Mouse (Mus musculus): ENCODE data around the gene Rbfox3. TPM values are rescaled to one million over a fixed set of nuclear protein-coding genes. Genes with fewer than 3 reads are reported as not detected.

Rbfox3 gene
- polyA plus RNA-seq, 1 experiment from 2014 or later, result 0.69 TPM

DNA sequence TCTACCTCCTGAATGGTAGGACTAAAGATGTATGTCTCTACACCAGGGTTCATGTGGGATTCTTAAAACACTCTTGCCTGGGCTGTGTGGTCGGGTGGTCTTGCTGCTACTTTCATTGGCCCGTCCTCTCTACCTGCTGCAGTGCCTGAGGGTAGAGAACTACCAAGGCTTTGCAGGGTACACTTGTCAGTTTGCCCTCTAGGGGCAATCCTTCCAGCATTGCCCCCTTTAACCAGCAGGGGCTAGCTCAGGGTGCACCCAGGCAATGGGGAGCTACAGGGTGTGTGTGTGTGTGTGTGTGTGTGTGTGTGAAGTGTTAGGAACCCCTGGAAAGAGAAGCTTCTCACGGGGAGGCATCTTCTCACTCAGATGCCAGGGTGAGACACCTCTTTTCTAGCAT is 173.6 kb downstream of the Rbfox3 start:
- H3K4me3 ChIP-seq (ENCODE audit: low read depth, low read length), result no peak overlapping the region
- H3K4me1 ChIP-seq (ENCODE audit: control insufficient read depth, insufficient read depth, low read length), result no peaks in the 10 kb centered on the region
- no peak overlapping the region for H3K27ac ChIP-seq (ENCODE audit: low read depth, low read length)
- no peak; the same call in 1 of the 2 replicates for ATAC-seq (replicated peaks; ENCODE audit: insufficient number of reproducible peaks, low FRiP score, low TSS enrichment)
- no peak overlapping the region for H3K9ac ChIP-seq (ENCODE audit: low read depth, low read length)
- no peak overlapping the region for H3K4me2 ChIP-seq
- peaks cover 16% of the 10 kb centered on the region for H3K27me3 ChIP-seq (ENCODE audit: control insufficient read depth, insufficient read depth, low read length)
- H3K36me3 ChIP-seq (ENCODE audit: control insufficient read depth, insufficient read depth, low read length), result no peaks in the 10 kb centered on the region
- H3K9me3 ChIP-seq (replicated peaks; ENCODE audit: control insufficient read depth, low read length), result no peaks in the 10 kb centered on the region
- 62% methylated on average over 3 of the region's 3 CpGs for WGBS (ENCODE audit: insufficient replicate concordance)

DNA sequence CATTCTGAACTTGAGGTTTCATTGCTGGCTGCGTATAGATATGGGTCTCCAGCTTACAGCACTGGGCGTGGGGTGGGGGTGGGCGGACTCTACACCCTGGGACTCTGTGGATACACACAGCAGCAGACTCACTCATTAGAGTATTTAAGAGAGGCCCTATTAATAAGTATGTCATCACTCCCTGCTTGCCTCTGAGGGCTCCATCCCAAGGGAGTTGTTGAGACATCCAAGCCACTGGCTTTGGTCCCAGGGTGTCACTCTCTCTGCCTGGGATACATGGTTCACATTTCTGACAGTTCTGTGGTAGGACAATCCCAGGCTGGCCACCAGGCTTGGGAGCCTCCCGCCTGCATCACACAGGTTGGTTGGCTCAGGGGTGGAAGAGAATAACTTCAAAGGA is 174.4 kb downstream of the Rbfox3 start:
- Histone ChIP-seq H3K36me3 (ENCODE audit: control insufficient read depth, insufficient read depth, low read length) (no peaks in the 10 kb centered on the region), H3K9ac (ENCODE audit: low read depth, low read length) (no peak overlapping the region), H3K4me3 (ENCODE audit: low read depth, low read length) (no peak overlapping the region), H3K27ac (ENCODE audit: low read depth, low read length) (no peak overlapping the region), H3K27me3 (ENCODE audit: control insufficient read depth, insufficient read depth, low read length) (peaks cover 16% of the 10 kb centered on the region), H3K4me1 (ENCODE audit: control insufficient read depth, insufficient read depth, low read length) (no peaks in the 10 kb centered on the region; the same call in 1 of the 2 replicates), H3K4me2 (no peak overlapping the region), H3K9me3 (replicated peaks; ENCODE audit: control insufficient read depth, low read length) (no peaks in the 10 kb centered on the region)
- WGBS (ENCODE audit: insufficient replicate concordance), result 62% methylated on average over 4 of the region's 4 CpGs
- ATAC-seq (replicated peaks; ENCODE audit: insufficient number of reproducible peaks, low FRiP score, low TSS enrichment), result no peak

DNA sequence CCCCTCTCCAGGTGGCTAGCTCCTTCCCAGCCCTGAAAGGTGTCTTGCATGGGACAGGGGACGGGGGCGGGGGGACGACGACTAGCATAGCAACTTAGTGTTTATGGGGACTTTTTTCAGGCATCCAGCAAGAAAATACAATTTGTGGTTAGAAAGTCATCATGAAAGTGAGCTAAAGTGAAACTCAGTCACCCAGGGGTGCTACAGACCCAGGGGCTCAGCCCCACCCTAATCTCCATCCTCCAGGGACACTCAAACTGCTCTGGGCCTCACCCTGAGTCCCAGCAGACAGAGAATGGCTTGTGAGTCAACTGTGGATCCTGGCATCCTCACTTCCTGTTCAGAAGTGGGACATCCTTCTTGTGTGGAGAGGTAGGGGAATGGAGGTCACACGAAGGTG is 179.7 kb downstream of the Rbfox3 start:
- no peak overlapping the region for H3K27ac ChIP-seq (ENCODE audit: low read depth, low read length)
- no peak overlapping the region for H3K4me3 ChIP-seq (ENCODE audit: low read depth, low read length)
- no peaks in the 10 kb centered on the region for H3K36me3 ChIP-seq (ENCODE audit: control insufficient read depth, insufficient read depth, low read length)
- H3K27me3 ChIP-seq (ENCODE audit: control insufficient read depth, insufficient read depth, low read length), result no peaks in the 10 kb centered on the region
- H3K9ac ChIP-seq (ENCODE audit: low read depth, low read length), result no peak overlapping the region
- 72% methylated on average over 5 of the region's 5 CpGs for WGBS (ENCODE audit: insufficient replicate concordance)
- no peak overlapping the region for H3K4me2 ChIP-seq
- ATAC-seq (replicated peaks; ENCODE audit: insufficient number of reproducible peaks, low FRiP score, low TSS enrichment), result no peak
- H3K9me3 ChIP-seq (replicated peaks; ENCODE audit: control insufficient read depth, low read length), result no peaks in the 10 kb centered on the region
- H3K4me1 ChIP-seq (ENCODE audit: control insufficient read depth, insufficient read depth, low read length), result peaks cover 16% of the 10 kb centered on the region

DNA sequence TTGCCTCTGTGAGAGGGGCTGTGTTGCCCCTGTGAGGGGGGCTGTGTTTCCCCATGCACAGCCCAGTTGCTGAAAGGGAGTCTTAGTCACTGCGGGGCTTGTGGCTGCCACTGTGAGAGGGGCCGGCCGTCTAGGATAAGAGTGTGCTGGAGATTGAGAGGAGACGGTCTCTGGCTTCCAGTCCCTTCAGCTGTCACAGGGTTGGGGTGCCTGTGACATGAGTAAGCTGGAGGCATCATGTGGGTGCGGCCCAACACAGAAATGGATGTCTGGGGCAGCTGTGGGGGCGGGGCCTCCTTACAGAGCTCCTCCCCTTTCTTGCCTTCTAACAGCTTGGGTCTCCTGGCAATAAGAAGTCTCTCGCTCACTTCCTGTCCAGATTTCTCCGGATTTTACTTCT is 182.0 kb downstream of the Rbfox3 start:
- Histone ChIP-seq H3K4me2 (peak overlapping the region; percentile 3; the same call in 1 of the 2 replicates), H3K27ac (ENCODE audit: low read depth, low read length) (0 out of 2 replicates have a peak overlapping the region, but pooled peaks have one; percentile 31), H3K4me3 (ENCODE audit: low read depth, low read length) (no peak overlapping the region), H3K9me3 (replicated peaks; ENCODE audit: control insufficient read depth, low read length) (no peaks in the 10 kb centered on the region), H3K27me3 (ENCODE audit: control insufficient read depth, insufficient read depth, low read length) (0 out of 2 replicates have a peak, but pooled peaks cover 2% of the 10 kb centered on the region), H3K36me3 (ENCODE audit: control insufficient read depth, insufficient read depth, low read length) (no peaks in the 10 kb centered on the region), H3K9ac (ENCODE audit: low read depth, low read length) (no peak overlapping the region), H3K4me1 (ENCODE audit: control insufficient read depth, insufficient read depth, low read length) (peaks cover 16% of the 10 kb centered on the region)
- peak; percentile 53; the same call in 1 of the 2 replicates for ATAC-seq (replicated peaks; ENCODE audit: insufficient number of reproducible peaks, low FRiP score, low TSS enrichment)
- 19% methylated on average over 8 of the region's 8 CpGs for WGBS (ENCODE audit: insufficient replicate concordance)

DNA sequence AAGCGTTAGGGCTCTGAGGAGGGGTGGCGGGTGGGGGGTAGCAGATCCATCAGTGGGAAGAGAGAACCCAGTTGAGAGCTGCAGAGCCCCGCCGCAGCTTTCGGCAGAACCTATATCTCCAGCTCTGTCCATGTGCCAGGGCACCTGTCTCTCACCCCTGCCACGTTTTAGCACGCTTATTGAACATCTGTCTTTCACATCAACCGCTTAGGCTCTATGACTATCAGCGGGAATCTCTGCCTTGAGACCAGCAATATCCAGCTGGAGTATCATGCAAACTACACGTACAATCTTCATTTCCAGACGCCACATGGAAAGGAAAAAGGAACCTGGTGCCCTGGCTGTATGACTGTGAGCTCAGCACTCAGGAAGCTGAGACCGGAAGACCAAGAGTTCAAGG is 182.6 kb downstream of the Rbfox3 start:
- H3K27me3 ChIP-seq (ENCODE audit: control insufficient read depth, insufficient read depth, low read length), result 0 out of 2 replicates have a peak, but pooled peaks cover 2% of the 10 kb centered on the region
- no peak overlapping the region for H3K9ac ChIP-seq (ENCODE audit: low read depth, low read length)
- WGBS (ENCODE audit: insufficient replicate concordance), result 61% methylated on average over 12 of the region's 12 CpGs
- no peaks in the 10 kb centered on the region for H3K9me3 ChIP-seq (replicated peaks; ENCODE audit: control insufficient read depth, low read length)
- H3K4me3 ChIP-seq (ENCODE audit: low read depth, low read length), result no peak overlapping the region
- ATAC-seq (replicated peaks; ENCODE audit: insufficient number of reproducible peaks, low FRiP score, low TSS enrichment), result no peak
- 0 out of 2 replicates have a peak overlapping the region, but pooled peaks have one; percentile 31 for H3K27ac ChIP-seq (ENCODE audit: low read depth, low read length)
- H3K4me1 ChIP-seq (ENCODE audit: control insufficient read depth, insufficient read depth, low read length), result peaks cover 16% of the 10 kb centered on the region
- no peak overlapping the region for H3K4me2 ChIP-seq
- no peaks in the 10 kb centered on the region for H3K36me3 ChIP-seq (ENCODE audit: control insufficient read depth, insufficient read depth, low read length)

DNA sequence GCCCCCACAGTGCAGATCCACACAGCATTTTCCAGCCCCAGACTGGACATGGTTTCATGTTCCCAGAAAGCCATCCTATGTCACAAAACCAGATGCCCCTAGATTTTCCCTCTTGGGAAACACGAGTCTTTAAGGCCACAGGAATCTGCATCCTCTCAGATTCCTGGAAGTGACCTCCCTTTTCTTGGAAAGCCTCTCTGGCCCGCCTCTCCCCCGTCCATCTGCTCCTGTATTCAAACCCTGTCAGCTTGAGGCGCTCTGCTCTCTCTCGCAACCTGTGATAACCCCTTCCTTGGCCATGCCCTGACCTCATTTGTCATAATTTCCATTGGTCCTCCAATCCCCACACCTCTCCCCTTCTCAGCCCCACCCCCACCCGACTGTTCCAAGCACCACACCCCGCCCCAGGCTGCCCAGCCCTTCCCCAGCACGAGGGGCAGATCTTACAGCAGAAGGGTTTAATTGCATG is 183.3 kb downstream of the Rbfox3 start:
- Histone ChIP-seq H3K4me2 (no peak overlapping the region), H3K9ac (ENCODE audit: low read depth, low read length) (no peak overlapping the region), H3K4me3 (ENCODE audit: low read depth, low read length) (no peak overlapping the region), H3K27ac (ENCODE audit: low read depth, low read length) (no peak overlapping the region), H3K4me1 (ENCODE audit: control insufficient read depth, insufficient read depth, low read length) (peaks cover 16% of the 10 kb centered on the region), H3K27me3 (ENCODE audit: control insufficient read depth, insufficient read depth, low read length) (0 out of 2 replicates have a peak, but pooled peaks cover 2% of the 10 kb centered on the region), H3K36me3 (ENCODE audit: control insufficient read depth, insufficient read depth, low read length) (no peaks in the 10 kb centered on the region), H3K9me3 (replicated peaks; ENCODE audit: control insufficient read depth, low read length) (no peaks in the 10 kb centered on the region)
- no peak for ATAC-seq (replicated peaks; ENCODE audit: insufficient number of reproducible peaks, low FRiP score, low TSS enrichment)
- WGBS (ENCODE audit: insufficient replicate concordance), result 13% methylated on average over 8 of the region's 8 CpGs

DNA sequence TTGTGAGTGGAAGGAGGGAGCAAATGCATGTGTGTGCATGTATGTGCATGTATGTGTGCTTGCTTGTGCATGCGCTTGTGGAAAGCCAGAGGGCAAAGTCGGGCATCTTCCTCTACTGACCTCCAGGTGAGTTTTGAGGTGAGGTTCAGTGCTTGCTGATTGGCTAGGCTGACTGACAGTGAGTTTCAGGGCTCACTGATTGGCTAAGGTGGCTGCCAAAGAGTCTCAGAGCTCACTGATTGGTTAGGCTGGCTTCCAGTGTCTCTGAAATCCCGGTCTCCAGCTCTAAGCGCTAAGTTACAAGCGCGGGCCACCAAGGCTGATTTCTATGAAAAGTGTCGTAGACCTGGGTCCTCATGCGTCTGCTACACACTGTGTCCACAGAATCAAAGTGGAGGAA is 185.0 kb downstream of the Rbfox3 start:
- H3K27ac ChIP-seq (ENCODE audit: low read depth, low read length), result no peak overlapping the region
- peaks cover 13% of the 10 kb centered on the region for H3K4me1 ChIP-seq (ENCODE audit: control insufficient read depth, insufficient read depth, low read length)
- H3K4me3 ChIP-seq (ENCODE audit: low read depth, low read length), result no peak overlapping the region
- 71% methylated on average over 8 of the region's 8 CpGs for WGBS (ENCODE audit: insufficient replicate concordance)
- no peaks in the 10 kb centered on the region for H3K9me3 ChIP-seq (replicated peaks; ENCODE audit: control insufficient read depth, low read length)
- H3K4me2 ChIP-seq, result no peak overlapping the region
- H3K9ac ChIP-seq (ENCODE audit: low read depth, low read length), result no peak overlapping the region
- no peak for ATAC-seq (replicated peaks; ENCODE audit: insufficient number of reproducible peaks, low FRiP score, low TSS enrichment)
- H3K27me3 ChIP-seq (ENCODE audit: control insufficient read depth, insufficient read depth, low read length), result peaks cover 7% of the 10 kb centered on the region; the same call in 1 of the 2 replicates
- no peaks in the 10 kb centered on the region for H3K36me3 ChIP-seq (ENCODE audit: control insufficient read depth, insufficient read depth, low read length)

DNA sequence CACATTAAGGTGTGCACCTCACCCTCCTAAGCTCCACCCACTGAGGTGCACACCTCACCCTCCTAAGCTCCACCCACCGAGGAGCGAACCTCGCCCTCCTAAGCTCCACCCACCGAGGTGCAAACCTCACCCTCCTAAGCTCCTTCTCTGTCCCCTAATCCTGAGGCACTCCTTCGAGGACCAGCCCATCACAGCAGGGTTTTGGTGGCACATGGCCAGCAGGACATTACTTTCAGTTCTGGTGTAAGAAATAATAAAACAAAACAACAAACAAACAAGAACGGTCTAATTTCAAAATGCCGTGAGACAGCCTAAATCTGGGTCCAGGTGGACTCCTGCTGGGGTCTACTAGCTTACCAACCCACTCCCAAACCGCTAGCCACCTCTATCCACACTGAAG is 187.0 kb downstream of the Rbfox3 start:
- no peak overlapping the region for H3K9ac ChIP-seq (ENCODE audit: low read depth, low read length)
- ATAC-seq (replicated peaks; ENCODE audit: insufficient number of reproducible peaks, low FRiP score, low TSS enrichment), result no peak
- no peak overlapping the region for H3K4me3 ChIP-seq (ENCODE audit: low read depth, low read length)
- WGBS (ENCODE audit: insufficient replicate concordance), result 74% methylated on average over 8 of the region's 8 CpGs
- no peak overlapping the region for H3K27ac ChIP-seq (ENCODE audit: low read depth, low read length)
- H3K4me1 ChIP-seq (ENCODE audit: control insufficient read depth, insufficient read depth, low read length), result peaks cover 13% of the 10 kb centered on the region
- H3K9me3 ChIP-seq (replicated peaks; ENCODE audit: control insufficient read depth, low read length), result no peaks in the 10 kb centered on the region
- H3K4me2 ChIP-seq, result no peak overlapping the region
- H3K27me3 ChIP-seq (ENCODE audit: control insufficient read depth, insufficient read depth, low read length), result peaks cover 7% of the 10 kb centered on the region; the same call in 1 of the 2 replicates
- no peaks in the 10 kb centered on the region for H3K36me3 ChIP-seq (ENCODE audit: control insufficient read depth, insufficient read depth, low read length)

DNA sequence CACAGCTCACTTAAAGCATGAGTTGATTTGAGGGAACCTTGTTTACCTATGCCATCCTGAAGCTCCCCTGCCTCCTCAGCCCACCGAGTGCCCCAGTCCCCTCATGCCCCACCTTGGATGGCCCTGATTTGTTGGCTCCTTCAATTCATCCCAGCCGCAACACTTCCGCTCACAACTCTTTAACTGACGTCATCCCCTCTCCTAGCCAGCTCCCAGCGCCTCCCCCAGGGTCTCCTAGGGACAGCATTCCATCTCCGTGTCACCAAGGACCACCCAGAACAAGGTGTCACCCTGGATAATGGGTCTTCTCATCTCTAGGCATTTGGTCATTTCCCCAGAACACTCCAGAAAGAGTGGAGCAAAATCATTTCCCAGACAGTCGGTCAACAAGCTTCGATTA is 188.2 kb downstream of the Rbfox3 start:
- H3K4me2 ChIP-seq, result no peak overlapping the region
- no peak for ATAC-seq (replicated peaks; ENCODE audit: insufficient number of reproducible peaks, low FRiP score, low TSS enrichment)
- H3K9me3 ChIP-seq (replicated peaks; ENCODE audit: control insufficient read depth, low read length), result no peaks in the 10 kb centered on the region
- H3K27me3 ChIP-seq (ENCODE audit: control insufficient read depth, insufficient read depth, low read length), result peaks cover 7% of the 10 kb centered on the region; the same call in 1 of the 2 replicates
- H3K4me3 ChIP-seq (ENCODE audit: low read depth, low read length), result no peak overlapping the region
- H3K27ac ChIP-seq (ENCODE audit: low read depth, low read length), result no peak overlapping the region
- no peaks in the 10 kb centered on the region for H3K36me3 ChIP-seq (ENCODE audit: control insufficient read depth, insufficient read depth, low read length)
- 57% methylated on average over 8 of the region's 8 CpGs for WGBS (ENCODE audit: insufficient replicate concordance)
- no peak overlapping the region for H3K9ac ChIP-seq (ENCODE audit: low read depth, low read length)
- H3K4me1 ChIP-seq (ENCODE audit: control insufficient read depth, insufficient read depth, low read length), result peaks cover 5% of the 10 kb centered on the region; the same call in 1 of the 2 replicates
